Mouse (Mus musculus): ENCODE results near the gene Syngr1. TPM values are rescaled to one million over a fixed set of nuclear protein-coding genes. Genes with fewer than 3 reads are reported as not detected.
A peak's percentile ranks its signal among the peaks of the same experiment; 100 is the strongest.

The Syngr1 gene
- total and polyA plus RNA-seq, 3 experiments = 105 to 115 TPM; not detected in 1

- TF ChIP-seq GABPA (IDR thresholded peaks at IDR 0.05; ENCODE audit: low read depth, low read length) (peak; percentile 73; the same call in 1 of the 2 replicates), SMC3 (IDR thresholded peaks at IDR 0.05; ENCODE audit: low read depth, low read length) (no peak), TCF12 (IDR thresholded peaks at IDR 0.05; ENCODE audit: low read depth, low read length) (peak; percentile 76)
Measured at GRCm38 (mm10) chr15:80132993-80133586, 42.0 kb downstream of the Syngr1 start, which contains the start of gene Tab1 (continued).

DNA sequence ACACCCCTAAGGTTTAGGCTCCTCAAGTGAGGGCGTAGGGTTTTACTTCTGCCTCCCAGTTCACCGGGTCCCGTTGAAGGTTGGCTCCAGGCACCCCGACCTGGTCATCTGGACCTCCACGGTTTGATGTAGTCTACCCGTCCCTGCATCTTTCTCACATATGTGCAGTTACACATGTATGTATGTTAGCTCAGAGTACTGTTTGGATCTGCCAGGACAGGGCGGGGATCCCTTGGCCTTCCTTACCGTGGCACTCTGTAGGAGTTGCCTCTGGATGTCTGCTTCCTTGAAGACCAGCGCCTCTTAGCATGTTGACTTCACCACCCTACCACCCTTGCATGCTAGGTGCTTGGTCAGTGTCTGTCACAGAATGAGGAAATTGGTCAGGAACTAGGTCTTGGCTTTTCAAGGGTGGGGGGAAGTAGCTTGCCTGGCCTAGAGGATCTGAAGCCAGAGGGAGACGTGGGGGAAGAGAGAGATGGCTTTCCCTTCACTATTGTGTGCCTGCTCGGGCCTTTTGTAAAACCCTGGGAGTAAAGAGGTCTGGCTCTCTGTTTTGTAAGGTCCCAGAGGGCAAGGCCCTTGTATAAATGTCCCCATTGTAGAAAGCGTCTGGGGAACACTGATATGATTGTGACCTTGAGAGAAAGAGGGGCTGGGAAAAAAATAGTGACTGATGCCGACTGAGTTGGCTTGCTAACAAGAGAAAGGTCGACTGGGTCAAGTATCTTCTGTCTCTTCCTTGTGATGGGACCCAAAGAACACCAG is 42.7 kb downstream of the Syngr1 start:
- H3K27me3 ChIP-seq (ENCODE audit: control insufficient read depth in 1 of 2, insufficient read depth in 2 of 2, low read length in 2 of 2) = no peaks in the 10 kb centered on the region
- no peak for TF ChIP-seq MEF2A (IDR thresholded peaks at IDR 0.05; ENCODE audit: extremely low read depth, insufficient replicate concordance, low read depth, low read length, poor library complexity, severe bottlenecking)
- TF ChIP-seq CHD1 (IDR thresholded peaks at IDR 0.05; ENCODE audit: low read depth, low read length) = peak; percentile 90
- TF ChIP-seq NELFE (IDR thresholded peaks at IDR 0.05; ENCODE audit: low read depth, low read length) = no peak
- TF ChIP-seq ELF1 (IDR thresholded peaks at IDR 0.05; ENCODE audit: low read depth, low read length) = 0 out of 2 replicates have a peak, but pooled peaks have one; percentile 27
- 0 out of 2 replicates have a peak, but pooled peaks have one; percentile 4 for TF ChIP-seq TAL1 (IDR thresholded peaks at IDR 0.05; ENCODE audit: low read length)
- no peak for TF ChIP-seq KAT2A (conservative IDR thresholded peaks at IDR 0.05; ENCODE audit: low read depth, low read length)
- peak; percentile 30; the same call in 1 of the 2 replicates for TF ChIP-seq HCFC1 (IDR thresholded peaks at IDR 0.05; ENCODE audit: low read depth, low read length)
- TF ChIP-seq POLR2A (IDR thresholded peaks at IDR 0.05; ENCODE audit: control insufficient read depth in 1 of 2, insufficient read depth in 1 of 2, low read depth in 1 of 2, low read length in 2 of 2, poor library complexity in 1 of 2) = peak in 1 of 2 experiments; percentile 32; a peak in 2 of 4 replicates
- no peaks in the 10 kb centered on the region for H3K9me3 ChIP-seq (replicated peaks; ENCODE audit: insufficient read depth, low read length)
- peak overlapping the region; percentile 99 for H3K9ac ChIP-seq (ENCODE audit: control insufficient read depth, low read depth, low read length, poor library complexity, severe bottlenecking)
- DNase-seq (ENCODE audit: low read depth, low spot score) = peak; percentile 81
- peaks cover 46% of the 10 kb centered on the region for H3K79me2 ChIP-seq (ENCODE audit: control insufficient read depth, insufficient read depth, low read length, poor library complexity)
- H3K36me3 ChIP-seq (ENCODE audit: control insufficient read depth in 1 of 2, insufficient read depth in 2 of 2, low read length in 2 of 2) = peaks cover 0 to 38% of the 10 kb centered on the region in 2 experiments; a peak in 2 of 4 replicates
- H3K4me3 ChIP-seq (ENCODE audit: control insufficient read depth in 1 of 2, insufficient read depth in 1 of 2, low read depth in 2 of 2, low read length in 2 of 2) = peak overlapping the region; percentile 69 to 76
- peak overlapping the region; percentile 95 for H3K27ac ChIP-seq (ENCODE audit: control insufficient read depth, low read depth, low read length)
- H3K4me1 ChIP-seq (ENCODE audit: control insufficient read depth in 1 of 2, insufficient read depth in 2 of 2, low read length in 2 of 2) = peaks cover 20 to 41% of the 10 kb centered on the region in 2 experiments

- Histone ChIP-seq H3K79me2 (ENCODE audit: control insufficient read depth, insufficient read depth, low read length, poor library complexity) (peaks cover 50% of the 10 kb centered on the region), H3K4me1 (ENCODE audit: control insufficient read depth in 1 of 2, insufficient read depth in 2 of 2, low read length in 2 of 2) (peaks cover 20 to 39% of the 10 kb centered on the region in 2 experiments), H3K9ac (ENCODE audit: control insufficient read depth, low read depth, low read length, poor library complexity, severe bottlenecking) (peak overlapping the region; percentile 99), H3K9me3 (replicated peaks; ENCODE audit: insufficient read depth, low read length) (no peaks in the 10 kb centered on the region), H3K4me3 (ENCODE audit: control insufficient read depth in 1 of 2, insufficient read depth in 1 of 2, low read depth in 2 of 2, low read length in 2 of 2) (peak overlapping the region; percentile 69 to 76), H3K36me3 (ENCODE audit: control insufficient read depth in 1 of 2, insufficient read depth in 2 of 2, low read length in 2 of 2) (peaks cover 0 to 38% of the 10 kb centered on the region in 2 experiments; a peak in 2 of 4 replicates), H3K27ac (ENCODE audit: control insufficient read depth, low read depth, low read length) (peak overlapping the region; percentile 95), H3K27me3 (ENCODE audit: control insufficient read depth in 1 of 2, insufficient read depth in 2 of 2, low read length in 2 of 2) (no peaks in the 10 kb centered on the region)
- no peak for DNase-seq (ENCODE audit: low read depth, low spot score)
- TF ChIP-seq POLR2AphosphoS2 (IDR thresholded peaks at IDR 0.05; ENCODE audit: low read length) = no peak
- TF ChIP-seq SIN3A (IDR thresholded peaks at IDR 0.05; ENCODE audit: low read length) = no peak
- TF ChIP-seq TBP (IDR thresholded peaks at IDR 0.05; ENCODE audit: low read depth, low read length) = no peak
- no peak for TF ChIP-seq CHD2 (IDR thresholded peaks at IDR 0.05; ENCODE audit: low read length)
- TF ChIP-seq MEF2A (IDR thresholded peaks at IDR 0.05; ENCODE audit: extremely low read depth, insufficient replicate concordance, low read depth, low read length, poor library complexity, severe bottlenecking) = no peak
- TF ChIP-seq POLR2AphosphoS5 (IDR thresholded peaks at IDR 0.05; ENCODE audit: borderline replicate concordance, low read depth, low read length) = no peak
- no peak for TF ChIP-seq HCFC1 (IDR thresholded peaks at IDR 0.05; ENCODE audit: low read depth, low read length)
- TF ChIP-seq MAX (IDR thresholded peaks at IDR 0.05; ENCODE audit: low read length) = no peak
- TF ChIP-seq ZMIZ1 (IDR thresholded peaks at IDR 0.05; ENCODE audit: low read depth, low read length) = no peak
- no peak for TF ChIP-seq NELFE (IDR thresholded peaks at IDR 0.05; ENCODE audit: low read depth, low read length)
- TF ChIP-seq MAZ (IDR thresholded peaks at IDR 0.05; ENCODE audit: low read depth, low read length) = no peak
- no peak for TF ChIP-seq SMC3 (IDR thresholded peaks at IDR 0.05; ENCODE audit: low read depth, low read length)
- no peak for TF ChIP-seq ZKSCAN1 (IDR thresholded peaks at IDR 0.05; ENCODE audit: low read depth, low read length)
- no peak for TF ChIP-seq CHD1 (IDR thresholded peaks at IDR 0.05; ENCODE audit: low read depth, low read length)
- no peak for TF ChIP-seq MAFK (IDR thresholded peaks at IDR 0.05; ENCODE audit: borderline replicate concordance, low read depth, low read length)
- no peak for TF ChIP-seq ELF1 (IDR thresholded peaks at IDR 0.05; ENCODE audit: low read depth, low read length)
- no peak for TF ChIP-seq MYC (IDR thresholded peaks at IDR 0.05; ENCODE audit: low read depth, low read length)
- no peak for TF ChIP-seq RCOR1 (IDR thresholded peaks at IDR 0.05; ENCODE audit: low read depth, low read length)
Measured at GRCm38 (mm10) chr15:80134450-80134847, 43.3 kb downstream of the Syngr1 start.

Data from MEL (cell line).